Mouse (Mus musculus) ES-E14 (cell line): Measurements from ENCODE around the gene Dab1.

Experiments
- CHD2 ChIP-seq: IDR thresholded peaks from 2 replicates; pipeline ENCODE4 v1.6.1; 2014; ENCODE audit warnings: mild to moderate bottlenecking, low read depth, low read length, inconsistent platforms
- MAFK ChIP-seq: IDR thresholded peaks from 2 replicates; pipeline ENCODE4 v1.6.1; 2014; ENCODE audit warnings: mild to moderate bottlenecking, low read depth, low read length, inconsistent platforms; ENCODE audit not compliant: insufficient read depth
- ZC3H11A ChIP-seq: IDR thresholded peaks from 2 replicates; pipeline ENCODE4 v1.6.1; 2012; ENCODE audit warnings: low read depth, mild to moderate bottlenecking, inconsistent platforms, low read length, borderline replicate concordance
- ZNF384 ChIP-seq: IDR thresholded peaks from 2 replicates; pipeline ENCODE4 v1.6.1; 2012; ENCODE audit warnings: low read depth, low read length, inconsistent platforms

DNA sequence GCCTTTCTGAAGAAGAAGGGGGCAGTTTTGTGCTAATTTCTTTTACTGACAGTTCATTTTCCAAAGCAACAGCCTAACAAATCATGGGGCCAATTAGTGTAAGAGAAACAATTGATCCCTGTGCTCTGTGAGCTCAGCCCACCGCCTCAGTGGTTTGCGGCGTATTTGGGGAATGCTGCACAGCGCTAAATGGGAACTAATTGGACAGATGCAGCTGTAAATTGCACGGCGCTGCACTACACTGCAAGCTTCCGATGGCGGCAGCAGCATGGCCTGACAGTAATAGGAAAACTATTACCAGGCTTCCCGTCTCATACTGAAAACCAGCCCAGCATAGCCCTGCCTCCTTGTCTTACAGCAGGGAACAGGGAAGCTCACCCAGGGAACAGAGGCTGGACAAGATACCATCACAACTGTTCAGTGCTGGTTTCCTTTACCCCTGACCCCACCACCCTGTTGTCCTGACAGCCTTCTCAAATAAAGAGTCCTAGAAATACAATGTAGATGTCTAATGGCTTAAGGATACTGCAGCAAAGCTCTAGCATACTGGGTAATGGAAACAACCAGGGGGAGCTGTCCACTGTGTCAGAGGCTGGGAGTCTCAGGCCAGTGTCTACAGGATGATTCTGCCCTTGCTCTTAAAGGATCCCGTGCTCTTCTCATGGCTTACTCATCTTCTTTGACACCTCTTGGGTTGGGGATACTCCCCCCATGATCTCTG, 1047.8 kb downstream of the Dab1 start:
- no peak for TF ChIP-seq CHD2
- no peak for TF ChIP-seq MAFK
- TF ChIP-seq ZNF384: no peak
- TF ChIP-seq ZC3H11A: no peak
